Mouse (Mus musculus) kidney, embryonic 14.5 days (tissue): Measurements from ENCODE around the gene Cfap44. TPM values are rescaled to one million over a fixed set of nuclear protein-coding genes. Genes with fewer than 3 reads are reported as not detected.

Experiments
- ATAC-seq: fragments of 200-750 bp; cut with Nextera tagmentation; 2 replicates; pipeline ENCODE4 v1.8.0; 2017; ENCODE audit warnings: moderate number of reproducible peaks, mild to moderate bottlenecking, moderate TSS enrichment, moderate library complexity; ENCODE audit not compliant: low FRiP score, low TSS enrichment
- H3K27ac ChIP-seq: fragments of 300-500 bp; sonication (generic); 2 replicates; pipeline ENCODE4 v1.5.1; 2014; ENCODE audit warnings: low read depth, mild to moderate bottlenecking, low read length, moderate library complexity, mixed read lengths
- H3K27me3 ChIP-seq: fragments of 300-500 bp; sonication (generic); 2 replicates; pipeline ENCODE4 v1.6.1; 2014; ENCODE audit warnings: mild to moderate bottlenecking, low read length; ENCODE audit not compliant: control insufficient read depth, insufficient read depth
- H3K36me3 ChIP-seq: fragments of 300-500 bp; sonication (generic); 2 replicates; pipeline ENCODE4 v1.6.1; 2014; ENCODE audit warnings: low read length, mixed read lengths; ENCODE audit not compliant: control insufficient read depth, insufficient read depth
- H3K4me1 ChIP-seq: fragments of 300-500 bp; sonication (generic); 2 replicates; pipeline ENCODE4 v1.6.1; 2014; ENCODE audit warnings: low read length, mixed read lengths; ENCODE audit not compliant: control insufficient read depth, insufficient read depth
- H3K4me2 ChIP-seq: fragments of 300-500 bp; sonication (generic); replicated peaks from 2 replicates; pipeline ENCODE4 v1.6.1; 2014; ENCODE audit warnings: low read depth, mild to moderate bottlenecking, low read length
- H3K4me3 ChIP-seq: fragments of 300-500 bp; sonication (generic); 2 replicates; pipeline ENCODE4 v1.5.1; 2014; ENCODE audit warnings: mild to moderate bottlenecking, low read length
- H3K9ac ChIP-seq: fragments of 300-500 bp; sonication (generic); 2 replicates; pipeline ENCODE4 v1.6.1; 2014; ENCODE audit warnings: low read depth, mild to moderate bottlenecking, low read length, moderate library complexity
- H3K9me3 ChIP-seq: fragments of 300-500 bp; sonication (generic); 2 replicates; pipeline ENCODE4 v1.6.1; 2016; ENCODE audit warnings: low read length; ENCODE audit not compliant: control insufficient read depth
- WGBS: fragments of 180-500 bp; shearing (Covaris S2); extraction: QIAGEN DNeasy Blood & Tissue Kit; methylation state at CpG from one replicate; pipeline ENCODE4 v1.1.7; 2014; 5-methylcytosine and 5-hydroxymethylcytosine counted together
- polyA plus RNA-seq: library from polyadenylated mRNA; unstranded; fragments of >200 nt; fragmentation: Nextera tagmentation; extraction: Ambion mirVana; gene quantifications from 2 replicates; pipeline ENCODE4 v1.2.1, GENCODE M21; 2014

Cfap44 gene
- polyA plus RNA-seq = 0.30 and 0.46 TPM in 2 replicates

GRCm38 (mm10) chr16:44394577-44395243 lies at the start of gene Cfap44:
Gene Cfap44, plus strand, starts transcription at chr16:44394796.
- Histone ChIP-seq H3K4me2 (peak within 1 kb of the TSS; percentile 48), H3K4me1 (peaks cover 8% of the 10 kb centered on the region; the same call in 1 of the 2 replicates), H3K27ac (no peak within 1 kb of the TSS), H3K9ac (peak within 1 kb of the TSS; percentile 1; the same call in 1 of the 2 replicates), H3K36me3 (no peaks in the 10 kb centered on the region), H3K27me3 (no peaks in the 10 kb centered on the region), H3K9me3 (no peaks in the 10 kb centered on the region), H3K4me3 (peak within 1 kb of the TSS; percentile 19)
- WGBS = 2% methylated on average over 17 of the region's 17 CpGs
- peak; percentile 88 for ATAC-seq

- under 1% methylated on average over 63 of the region's 67 CpGs for WGBS
- Histone ChIP-seq H3K4me1 (0 out of 2 replicates have a peak, but pooled peaks cover 6% of the 10 kb centered on the region), H3K27me3 (no peaks in the 10 kb centered on the region), H3K36me3 (no peaks in the 10 kb centered on the region), H3K27ac (peak within 1 kb of the TSS; percentile 95), H3K9me3 (no peaks in the 10 kb centered on the region), H3K9ac (peak within 1 kb of the TSS; percentile 83), H3K4me3 (peak within 1 kb of the TSS; percentile 88), H3K4me2 (peak within 1 kb of the TSS; percentile 82)
- ATAC-seq = peak; percentile 98
Measured at GRCm38 (mm10) chr16:44347071-44347901, 47.3 kb upstream of the Cfap44 start, which contains the start of gene Spice1. Gene Spice1, plus strand, starts transcription at chr16:44347121.

DNA sequence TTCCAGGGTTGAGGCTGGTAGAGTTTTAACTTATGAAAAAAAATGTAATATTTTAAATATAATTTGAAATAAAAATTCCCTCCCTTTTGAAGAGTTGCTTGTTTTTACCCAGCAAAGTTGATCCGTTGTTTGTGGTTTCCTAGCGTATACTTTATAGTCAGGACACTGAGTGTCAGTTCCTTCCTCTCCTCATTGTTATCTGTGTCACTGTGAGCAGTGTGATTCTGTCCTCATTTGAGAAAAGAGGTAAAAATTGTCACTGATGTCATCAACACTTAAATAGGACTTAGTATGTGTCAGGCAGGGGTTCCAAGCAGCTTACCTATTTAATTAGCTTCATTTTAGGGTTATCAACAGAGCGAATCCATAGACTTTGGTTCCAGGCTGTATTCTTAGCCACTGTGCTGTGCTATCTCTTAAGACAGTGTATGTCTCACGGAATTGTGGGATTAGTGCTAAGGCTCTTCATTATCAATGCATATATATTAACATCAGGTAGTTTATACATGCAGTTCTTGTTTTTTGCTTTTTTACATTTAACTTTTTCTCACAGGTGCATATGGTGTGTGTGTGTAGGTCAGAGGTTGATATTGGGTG lies 44.7 kb upstream of the Cfap44 start:
- Histone ChIP-seq H3K27ac (no peak overlapping the region), H3K4me2 (no peak overlapping the region), H3K27me3 (no peaks in the 10 kb centered on the region), H3K4me1 (0 out of 2 replicates have a peak, but pooled peaks cover 6% of the 10 kb centered on the region), H3K36me3 (no peaks in the 10 kb centered on the region), H3K9me3 (no peaks in the 10 kb centered on the region), H3K9ac (no peak overlapping the region), H3K4me3 (no peak overlapping the region)
- 82% methylated on average over 4 of the region's 4 CpGs for WGBS
- ATAC-seq = no peak

GRCm38 (mm10) chr16:44356291-44356690 lies 38.3 kb upstream of the Cfap44 start:
- no peak overlapping the region for H3K9ac ChIP-seq
- no peak overlapping the region for H3K4me3 ChIP-seq
- no peak overlapping the region for H3K27ac ChIP-seq
- no peaks in the 10 kb centered on the region for H3K9me3 ChIP-seq
- peaks cover 5% of the 10 kb centered on the region; the same call in 1 of the 2 replicates for H3K36me3 ChIP-seq
- 81% methylated on average over 7 of the region's 7 CpGs for WGBS
- no peaks in the 10 kb centered on the region for H3K27me3 ChIP-seq
- H3K4me2 ChIP-seq = no peak overlapping the region
- ATAC-seq = no peak
- H3K4me1 ChIP-seq = no peaks in the 10 kb centered on the region

DNA sequence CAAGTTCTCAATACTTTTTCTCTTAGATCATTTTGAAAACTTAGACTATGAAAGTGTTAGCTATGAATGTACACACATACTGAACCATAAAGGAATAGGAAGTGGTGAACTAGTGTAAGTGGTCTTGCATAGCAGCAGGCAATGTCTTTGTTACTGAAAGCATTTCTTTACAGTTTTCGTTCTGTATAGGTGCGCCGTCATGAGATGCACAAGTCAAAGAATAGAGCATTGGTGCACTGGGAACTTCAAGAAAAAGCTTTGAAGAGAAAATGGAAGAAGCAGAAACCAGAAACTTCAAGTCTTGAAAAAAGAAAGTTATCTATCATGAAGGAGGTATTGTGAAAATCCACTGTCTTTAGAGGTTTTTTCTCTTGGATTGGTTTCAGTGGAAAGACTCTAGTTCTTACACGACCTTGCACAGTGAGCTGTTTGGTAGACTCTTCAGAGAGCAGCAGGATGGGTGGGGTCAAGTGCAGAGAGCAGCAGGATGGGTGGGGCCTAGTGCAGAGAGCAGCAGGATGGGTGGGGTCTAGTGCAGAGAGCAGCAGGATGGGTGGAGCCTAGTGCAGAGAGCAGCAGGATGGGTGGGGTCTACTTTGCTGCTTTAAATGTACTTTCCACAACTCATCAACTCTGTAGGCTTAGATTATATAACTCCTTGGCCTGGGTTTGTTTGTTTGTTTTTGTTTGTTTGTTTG lies 36.9 kb upstream of the Cfap44 start:
- Histone ChIP-seq H3K4me3 (no peak overlapping the region), H3K36me3 (peaks cover 8% of the 10 kb centered on the region; the same call in 1 of the 2 replicates), H3K9ac (no peak overlapping the region), H3K27me3 (no peaks in the 10 kb centered on the region), H3K27ac (no peak overlapping the region), H3K9me3 (no peaks in the 10 kb centered on the region), H3K4me1 (no peaks in the 10 kb centered on the region), H3K4me2 (no peak overlapping the region)
- WGBS = 78% methylated on average over 4 of the region's 4 CpGs
- 0 out of 2 replicates have a peak, but pooled peaks have one; percentile 49 for ATAC-seq

- H3K27ac ChIP-seq = no peak overlapping the region
- H3K4me3 ChIP-seq = no peak overlapping the region
- H3K36me3 ChIP-seq = peaks cover 20% of the 10 kb centered on the region; the same call in 1 of the 2 replicates
- no peaks in the 10 kb centered on the region for H3K9me3 ChIP-seq
- 88% methylated on average over 10 of the region's 10 CpGs for WGBS
- H3K9ac ChIP-seq = no peak overlapping the region
- no peaks in the 10 kb centered on the region for H3K4me1 ChIP-seq
- H3K27me3 ChIP-seq = no peaks in the 10 kb centered on the region
- no peak overlapping the region for H3K4me2 ChIP-seq
- ATAC-seq = no peak
Measured at GRCm38 (mm10) chr16:44361921-44362890, 32.4 kb upstream of the Cfap44 start.

GRCm38 (mm10) chr16:44365522-44365921 lies 29.1 kb upstream of the Cfap44 start:
- Histone ChIP-seq H3K9me3 (no peaks in the 10 kb centered on the region), H3K4me2 (no peak overlapping the region), H3K9ac (no peak overlapping the region), H3K27me3 (no peaks in the 10 kb centered on the region), H3K27ac (no peak overlapping the region), H3K4me3 (no peak overlapping the region), H3K36me3 (peaks cover 26% of the 10 kb centered on the region), H3K4me1 (no peaks in the 10 kb centered on the region)
- WGBS = 93% methylated on average over 7 of the region's 7 CpGs
- ATAC-seq = no peak

DNA sequence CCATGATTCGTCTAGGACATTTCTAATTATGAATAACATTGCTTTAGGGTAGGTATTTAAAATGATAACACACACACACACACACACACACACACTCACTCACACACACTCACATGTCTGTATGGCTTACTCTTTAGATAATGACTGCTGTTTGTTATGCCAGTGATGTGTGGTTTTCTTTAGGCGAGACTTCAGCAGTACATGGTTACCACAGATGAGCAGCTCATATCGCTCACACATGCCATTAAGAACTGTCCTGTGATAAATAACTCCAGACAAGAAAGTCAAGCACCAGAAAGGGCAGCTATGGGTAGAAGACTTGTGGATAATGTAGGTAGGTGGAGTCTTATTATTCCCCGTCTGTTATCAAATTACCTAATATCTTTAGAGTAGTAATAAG lies 19.1 kb upstream of the Cfap44 start:
- ATAC-seq = no peak
- Histone ChIP-seq H3K4me3 (no peak overlapping the region), H3K27ac (no peak overlapping the region), H3K4me2 (no peak overlapping the region), H3K9ac (no peak overlapping the region), H3K36me3 (peaks cover 43% of the 10 kb centered on the region), H3K4me1 (no peaks in the 10 kb centered on the region), H3K9me3 (no peaks in the 10 kb centered on the region), H3K27me3 (no peaks in the 10 kb centered on the region)
- WGBS = 91% methylated on average over 4 of the region's 4 CpGs
